Mouse (Mus musculus): ENCODE data around the gene Ccdc181. TPM values are rescaled to one million over a fixed set of nuclear protein-coding genes. Genes with fewer than 3 reads are reported as not detected.

Ccdc181 gene
- polyA plus RNA-seq, 1 experiment, result 0.92 TPM

GRCm38 (mm10) chr1:164279332-164279731 is 3.9 kb downstream of the Ccdc181 start:
- no peak for TF ChIP-seq POLR2A (IDR thresholded peaks at IDR 0.05; ENCODE audit: low read depth, low read length)
- TF ChIP-seq CTCF (IDR thresholded peaks at IDR 0.05; ENCODE audit: extremely low read depth, insufficient read depth, insufficient read length, insufficient replicate concordance), result no peak
- WGBS, result 77% methylated on average over 4 of the region's 4 CpGs
- Histone ChIP-seq H3K4me3 (ENCODE audit: extremely low read depth, insufficient read depth, insufficient read length) (no peak overlapping the region), H3K4me1 (ENCODE audit: control insufficient read depth, insufficient read depth, insufficient read length) (no peaks in the 10 kb centered on the region), H3K27me3 (ENCODE audit: control insufficient read depth, insufficient read depth, low read length) (no peaks in the 10 kb centered on the region), H3K27ac (ENCODE audit: insufficient read depth, low read length) (no peak overlapping the region), H3K36me3 (ENCODE audit: control insufficient read depth, insufficient read depth, low read length) (peaks cover 2% of the 10 kb centered on the region)
- no peak for DNase-seq (ENCODE audit: low read depth in 1 of 2, low spot score in 2 of 2)

GRCm38 (mm10) chr1:164284007-164284406 is 8.6 kb downstream of the Ccdc181 start:
- DNase-seq (ENCODE audit: low read depth in 1 of 2, low spot score in 2 of 2), result no peak
- no peak overlapping the region for H3K27ac ChIP-seq (ENCODE audit: insufficient read depth, low read length)
- no peaks in the 10 kb centered on the region for H3K27me3 ChIP-seq (ENCODE audit: control insufficient read depth, insufficient read depth, low read length)
- H3K36me3 ChIP-seq (ENCODE audit: control insufficient read depth, insufficient read depth, low read length), result peaks cover 2% of the 10 kb centered on the region
- WGBS, result 84% methylated on average over 3 of the region's 3 CpGs
- no peaks in the 10 kb centered on the region for H3K4me1 ChIP-seq (ENCODE audit: control insufficient read depth, insufficient read depth, insufficient read length)
- TF ChIP-seq CTCF (IDR thresholded peaks at IDR 0.05; ENCODE audit: extremely low read depth, insufficient read depth, insufficient read length, insufficient replicate concordance), result no peak
- no peak for TF ChIP-seq POLR2A (IDR thresholded peaks at IDR 0.05; ENCODE audit: low read depth, low read length)
- no peak overlapping the region for H3K4me3 ChIP-seq (ENCODE audit: extremely low read depth, insufficient read depth, insufficient read length)

GRCm38 (mm10) chr1:164287406-164287805 is 12.0 kb downstream of the Ccdc181 start:
- Histone ChIP-seq H3K27ac (ENCODE audit: insufficient read depth, low read length) (no peak overlapping the region), H3K36me3 (ENCODE audit: control insufficient read depth, insufficient read depth, low read length) (peaks cover 8% of the 10 kb centered on the region), H3K4me1 (ENCODE audit: control insufficient read depth, insufficient read depth, insufficient read length) (no peaks in the 10 kb centered on the region), H3K4me3 (ENCODE audit: extremely low read depth, insufficient read depth, insufficient read length) (no peak overlapping the region), H3K27me3 (ENCODE audit: control insufficient read depth, insufficient read depth, low read length) (no peaks in the 10 kb centered on the region)
- WGBS, result 60% methylated on average over 15 of the region's 15 CpGs
- no peak for TF ChIP-seq POLR2A (IDR thresholded peaks at IDR 0.05; ENCODE audit: low read depth, low read length)
- TF ChIP-seq CTCF (IDR thresholded peaks at IDR 0.05; ENCODE audit: extremely low read depth, insufficient read depth, insufficient read length, insufficient replicate concordance), result no peak
- DNase-seq (ENCODE audit: low read depth in 1 of 2, low spot score in 2 of 2), result no peak

GRCm38 (mm10) chr1:164292040-164292439 is 16.7 kb downstream of the Ccdc181 start:
- WGBS, result 90% methylated on average over 5 of the region's 5 CpGs
- TF ChIP-seq POLR2A (IDR thresholded peaks at IDR 0.05; ENCODE audit: low read depth, low read length) (no peak), CTCF (IDR thresholded peaks at IDR 0.05; ENCODE audit: extremely low read depth, insufficient read depth, insufficient read length, insufficient replicate concordance) (no peak)

GRCm38 (mm10) chr1:164294071-164294470 is 18.7 kb downstream of the Ccdc181 start:
- Histone ChIP-seq H3K36me3 (ENCODE audit: control insufficient read depth, insufficient read depth, low read length) (peaks cover 33% of the 10 kb centered on the region), H3K4me1 (ENCODE audit: control insufficient read depth, insufficient read depth, insufficient read length) (no peaks in the 10 kb centered on the region), H3K4me3 (ENCODE audit: extremely low read depth, insufficient read depth, insufficient read length) (no peak overlapping the region), H3K27ac (ENCODE audit: insufficient read depth, low read length) (no peak overlapping the region), H3K27me3 (ENCODE audit: control insufficient read depth, insufficient read depth, low read length) (no peaks in the 10 kb centered on the region)
- 92% methylated on average over 6 of the region's 6 CpGs for WGBS
- no peak for DNase-seq (ENCODE audit: low read depth in 1 of 2, low spot score in 2 of 2)
- no peak for TF ChIP-seq CTCF (IDR thresholded peaks at IDR 0.05; ENCODE audit: extremely low read depth, insufficient read depth, insufficient read length, insufficient replicate concordance)
- TF ChIP-seq POLR2A (IDR thresholded peaks at IDR 0.05; ENCODE audit: low read depth, low read length), result no peak

More at GRCm38 (mm10) chr1:164292040-164292439, 16.7 kb downstream of the Ccdc181 start:
- H3K4me1 ChIP-seq (ENCODE audit: control insufficient read depth, insufficient read depth, insufficient read length), result no peaks in the 10 kb centered on the region
- H3K36me3 ChIP-seq (ENCODE audit: control insufficient read depth, insufficient read depth, low read length), result peaks cover 23% of the 10 kb centered on the region
- no peak overlapping the region for H3K27ac ChIP-seq (ENCODE audit: insufficient read depth, low read length)
- DNase-seq (ENCODE audit: low read depth in 1 of 2, low spot score in 2 of 2), result no peak
- no peak overlapping the region for H3K4me3 ChIP-seq (ENCODE audit: extremely low read depth, insufficient read depth, insufficient read length)
- no peaks in the 10 kb centered on the region for H3K27me3 ChIP-seq (ENCODE audit: control insufficient read depth, insufficient read depth, low read length)

- TF ChIP-seq POLR2A (IDR thresholded peaks at IDR 0.05; ENCODE audit: low read depth, low read length), result no peak
- no peak for TF ChIP-seq CTCF (IDR thresholded peaks at IDR 0.05; ENCODE audit: extremely low read depth, insufficient read depth, insufficient read length, insufficient replicate concordance)
- peaks cover 36% of the 10 kb centered on the region for H3K36me3 ChIP-seq (ENCODE audit: control insufficient read depth, insufficient read depth, low read length)
- H3K4me3 ChIP-seq (ENCODE audit: extremely low read depth, insufficient read depth, insufficient read length), result no peak overlapping the region
- 95% methylated on average over 4 of the region's 5 CpGs for WGBS
- no peaks in the 10 kb centered on the region for H3K4me1 ChIP-seq (ENCODE audit: control insufficient read depth, insufficient read depth, insufficient read length)
- DNase-seq (ENCODE audit: low read depth in 1 of 2, low spot score in 2 of 2), result no peak
- H3K27ac ChIP-seq (ENCODE audit: insufficient read depth, low read length), result no peak overlapping the region
- H3K27me3 ChIP-seq (ENCODE audit: control insufficient read depth, insufficient read depth, low read length), result no peaks in the 10 kb centered on the region
These were observed 21.1 kb downstream of the Ccdc181 start for GRCm38 (mm10) chr1:164296473-164296872.

- DNase-seq (ENCODE audit: low read depth in 1 of 2, low spot score in 2 of 2), result no peak
- peaks cover 26% of the 10 kb centered on the region for H3K36me3 ChIP-seq (ENCODE audit: control insufficient read depth, insufficient read depth, low read length)
- H3K27me3 ChIP-seq (ENCODE audit: control insufficient read depth, insufficient read depth, low read length), result no peaks in the 10 kb centered on the region
- no peak overlapping the region for H3K4me3 ChIP-seq (ENCODE audit: extremely low read depth, insufficient read depth, insufficient read length)
- no peak overlapping the region for H3K27ac ChIP-seq (ENCODE audit: insufficient read depth, low read length)
- WGBS, result 35% methylated on average over 4 of the region's 4 CpGs
- no peaks in the 10 kb centered on the region for H3K4me1 ChIP-seq (ENCODE audit: control insufficient read depth, insufficient read depth, insufficient read length)
- TF ChIP-seq POLR2A (IDR thresholded peaks at IDR 0.05; ENCODE audit: low read depth, low read length) (no peak), CTCF (IDR thresholded peaks at IDR 0.05; ENCODE audit: extremely low read depth, insufficient read depth, insufficient read length, insufficient replicate concordance) (no peak)
These were observed 26.6 kb downstream of the Ccdc181 start for GRCm38 (mm10) chr1:164301949-164302348.
